Mouse (Mus musculus): ENCODE results near the gene Ostm1.

Gene Ostm1

DNA sequence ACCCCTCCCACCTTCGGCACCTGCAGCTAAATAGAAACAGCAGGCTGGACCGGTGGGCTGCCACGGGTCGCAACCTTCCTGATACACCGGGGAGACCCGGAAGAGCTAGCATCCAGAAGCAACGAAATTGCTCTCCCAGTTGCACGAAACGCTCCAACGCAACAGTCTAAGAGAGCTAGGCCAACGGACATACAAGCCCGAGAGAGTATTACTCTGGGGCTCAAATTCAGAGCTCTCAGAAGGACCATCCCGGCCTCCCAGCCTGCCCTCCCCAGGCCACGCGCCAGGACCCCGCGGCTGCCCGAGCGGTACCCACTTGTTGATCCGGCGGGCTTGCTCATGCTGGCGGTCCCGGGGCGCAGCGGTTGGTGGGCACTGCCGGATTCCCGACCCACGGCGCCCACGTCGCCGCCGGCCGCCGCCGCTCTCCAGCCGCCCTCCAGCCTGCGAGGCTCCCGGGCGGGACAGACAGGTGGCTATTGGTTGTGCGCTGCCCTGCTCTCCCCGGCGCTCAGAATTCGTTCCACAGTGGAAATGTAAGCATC, 984 bp upstream of the Ostm1 start:
- no peak for DNase-seq (ENCODE audit: low spot score)

- no peak for DNase-seq (ENCODE audit: low spot score)
Observed at GRCm38 (mm10) chr10:42583902-42584435, 347 bp downstream of the Ostm1 start.

- no peak for DNase-seq (ENCODE audit: low spot score)
Observed at GRCm38 (mm10) chr10:42584436-42584983, 888 bp downstream of the Ostm1 start.

GRCm38 (mm10) chr10:42585156-42585555, 1.5 kb downstream of the Ostm1 start:
- DNase-seq (ENCODE audit: low spot score): no peak

- no peak for DNase-seq (ENCODE audit: low spot score)
Observed at GRCm38 (mm10) chr10:42585596-42586305, 2.1 kb downstream of the Ostm1 start.

DNA sequence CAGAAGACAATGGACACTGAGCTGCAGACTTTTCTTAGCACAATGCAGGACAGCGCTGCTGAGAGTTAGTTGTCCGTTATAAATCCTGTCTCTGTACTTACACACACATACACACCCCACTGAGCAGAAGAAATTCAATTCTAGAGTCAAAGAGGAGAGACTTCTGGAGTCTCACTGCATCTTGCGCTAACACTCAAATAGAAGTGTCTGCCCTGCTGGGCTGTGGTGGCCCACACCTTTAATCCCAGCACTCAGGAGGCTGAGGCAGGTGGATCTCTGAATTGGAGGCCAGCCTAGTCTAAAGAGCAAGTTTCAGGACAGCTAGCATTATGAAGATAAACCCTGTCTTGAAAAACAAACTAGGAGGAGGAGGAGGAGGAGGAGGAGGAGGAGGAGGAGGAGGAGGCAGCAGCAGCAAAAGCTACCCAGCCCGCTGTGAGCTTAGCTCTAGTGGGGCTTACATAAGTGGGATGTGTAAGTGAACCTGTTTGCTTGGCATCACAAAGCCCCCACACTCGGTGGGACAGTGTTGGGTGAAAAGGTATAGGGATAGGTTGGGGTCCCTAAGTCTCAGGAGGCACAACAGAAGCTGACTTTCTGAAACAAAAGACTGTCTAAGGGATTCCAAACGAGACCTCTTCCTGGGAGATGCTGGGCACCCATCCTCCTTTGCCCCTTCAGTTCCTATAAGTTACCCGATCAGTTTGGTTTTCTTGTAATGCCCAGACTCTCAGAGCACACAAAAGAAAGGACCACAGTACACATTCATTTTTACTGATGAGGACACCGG, 4.5 kb downstream of the Ostm1 start:
- no peak for DNase-seq (ENCODE audit: low spot score)

GRCm38 (mm10) chr10:42589505-42589904, 5.9 kb downstream of the Ostm1 start:
- DNase-seq (ENCODE audit: low spot score): no peak

DNA sequence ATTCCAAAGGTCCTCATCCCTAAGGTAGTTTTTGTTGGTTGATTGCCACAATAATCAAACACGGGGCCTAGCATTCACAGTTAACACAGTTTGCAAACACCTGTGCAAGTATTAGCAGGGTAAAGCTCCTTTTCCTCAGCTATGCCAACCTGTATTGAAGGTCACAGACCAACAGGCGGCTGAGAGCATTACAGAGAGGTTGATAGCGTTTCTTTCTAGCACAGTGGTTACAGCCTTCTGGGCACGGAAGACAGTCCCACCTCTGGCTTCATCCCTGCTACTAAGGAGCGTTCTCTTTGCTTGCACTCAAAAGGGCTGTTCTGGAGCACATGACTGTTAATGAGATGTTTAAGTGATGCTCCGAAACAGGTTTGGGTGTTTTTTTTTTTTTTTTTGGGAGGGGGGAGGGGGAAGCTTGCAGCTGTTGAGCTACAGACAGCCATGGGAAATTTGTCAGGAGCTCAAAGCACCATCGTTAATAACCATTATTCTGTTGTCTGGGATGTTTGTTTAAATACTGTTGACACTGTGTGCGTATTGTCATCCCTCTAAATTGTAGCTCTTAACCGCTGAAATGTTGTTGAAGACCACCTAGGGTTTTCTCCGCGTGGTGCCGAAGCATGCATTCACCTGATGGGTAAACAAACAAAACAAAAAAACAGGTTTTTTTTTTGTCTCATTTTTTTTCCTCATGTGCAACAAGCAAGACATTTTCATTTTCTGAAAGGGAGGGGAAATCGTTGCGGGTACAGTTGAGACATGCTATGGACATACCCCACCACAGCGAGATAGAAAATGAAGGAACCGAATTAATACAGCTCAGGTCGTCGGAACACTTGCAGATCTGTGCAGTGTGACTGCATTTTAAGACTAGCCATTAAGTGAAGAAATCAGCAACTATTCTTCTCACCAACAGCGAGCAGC, 6.9 kb downstream of the Ostm1 start:
- no peak for DNase-seq (ENCODE audit: low spot score)

GRCm38 (mm10) chr10:42591185-42591992, 7.8 kb downstream of the Ostm1 start:
- DNase-seq (ENCODE audit: low spot score): no peak

DNA sequence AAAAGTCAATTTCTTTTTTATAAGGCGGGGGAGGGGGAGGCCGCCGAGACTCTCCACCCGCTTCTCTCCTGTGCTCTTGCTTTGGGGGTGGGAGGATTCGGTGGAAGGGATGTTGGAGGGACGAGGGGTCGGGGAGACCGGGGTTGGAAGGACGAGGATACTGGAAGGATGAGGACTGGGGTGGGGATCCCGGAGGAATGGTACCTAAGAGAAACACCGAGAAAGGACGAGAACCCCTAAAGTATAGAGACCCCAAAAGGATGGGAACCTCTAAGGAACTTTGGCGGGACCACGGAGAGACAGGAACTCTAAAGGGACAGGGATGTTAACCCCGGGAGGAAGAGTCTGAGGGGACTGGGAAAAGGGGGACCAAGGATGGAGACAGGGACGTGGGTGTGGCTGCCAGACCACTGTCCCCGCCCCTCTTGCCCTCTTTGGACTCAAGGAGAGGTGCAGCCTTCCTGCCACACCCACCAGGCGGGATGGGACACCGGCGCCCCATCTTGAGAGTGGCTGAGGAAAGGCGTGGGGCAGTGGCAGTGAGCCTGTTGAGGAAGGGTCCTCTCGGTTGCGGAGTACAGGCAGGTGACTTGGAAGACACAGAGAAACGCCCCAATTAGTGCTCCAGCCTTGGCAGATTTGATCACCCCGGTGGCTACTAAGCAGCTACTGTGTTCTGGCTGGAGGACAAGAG, 8.5 kb downstream of the Ostm1 start:
- no peak for DNase-seq (ENCODE audit: low spot score)

DNA sequence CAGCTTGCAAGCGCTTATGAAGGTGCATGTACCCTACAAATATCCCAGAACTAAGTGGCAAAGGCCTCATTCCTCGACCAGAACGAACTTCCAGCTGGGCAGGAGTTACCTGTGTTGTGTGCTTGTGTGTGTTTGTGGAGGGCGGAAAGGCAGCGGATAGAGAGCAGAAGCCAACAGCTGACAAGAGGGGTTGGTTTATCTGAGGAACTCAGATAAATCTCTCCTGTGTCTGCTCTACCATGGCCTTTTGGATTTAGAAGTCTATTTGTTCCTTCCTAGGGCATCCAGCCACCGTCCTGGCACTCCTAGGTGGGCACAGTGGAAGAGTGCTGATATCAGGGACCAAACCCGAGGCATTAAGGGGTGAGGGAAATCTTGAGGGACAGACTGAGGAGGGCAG, 9.6 kb downstream of the Ostm1 start:
- DNase-seq (ENCODE audit: low spot score): no peak

- DNase-seq (ENCODE audit: low spot score): no peak
Observed at GRCm38 (mm10) chr10:42598615-42599014, 15.0 kb downstream of the Ostm1 start.

GRCm38 (mm10) chr10:42601556-42601955, 17.9 kb downstream of the Ostm1 start:
- no peak for DNase-seq (ENCODE audit: low spot score)

DNA sequence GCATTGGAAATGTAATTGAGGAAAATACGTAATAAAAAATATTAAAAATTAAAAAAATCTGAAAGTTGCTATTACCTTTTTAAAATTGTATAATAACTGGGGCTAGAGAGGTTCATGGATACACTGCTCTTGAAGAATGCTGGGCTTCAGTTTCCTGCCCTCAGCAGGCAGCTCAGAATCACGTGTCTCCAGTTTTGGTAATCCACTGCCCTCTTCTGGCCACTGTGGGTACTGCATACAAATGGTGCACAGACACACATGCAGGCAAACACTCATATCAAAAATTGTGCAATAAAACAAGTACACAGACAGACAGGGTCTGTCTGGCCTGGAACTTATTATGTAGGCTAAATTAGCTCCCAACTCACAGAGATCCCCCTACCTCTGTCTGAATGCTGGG, 21.3 kb downstream of the Ostm1 start:
- peak; percentile 26 for DNase-seq (ENCODE audit: low spot score)

DNA sequence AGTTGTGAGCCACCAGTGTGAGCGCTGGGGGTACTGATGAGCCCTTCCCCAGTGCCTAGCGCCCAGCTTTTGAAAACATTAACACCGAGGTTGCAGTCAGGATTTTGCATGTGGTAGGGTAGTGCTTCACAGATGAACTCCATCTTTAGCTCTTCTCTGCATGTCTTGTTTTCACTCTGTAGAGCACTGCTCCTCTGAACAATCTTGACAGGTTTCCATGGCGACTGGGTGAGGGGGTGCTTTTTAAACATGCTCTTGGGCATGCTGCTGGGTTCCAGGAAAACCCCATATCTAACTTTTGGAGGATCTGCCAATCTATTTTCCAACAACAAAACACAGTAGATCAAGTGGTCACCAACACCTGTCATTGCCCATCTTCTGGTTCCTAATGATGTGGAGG, 23.1 kb downstream of the Ostm1 start:
- DNase-seq (ENCODE audit: low spot score): no peak

GRCm38 (mm10) chr10:42613075-42613474, 29.5 kb downstream of the Ostm1 start:
- DNase-seq (ENCODE audit: low spot score): no peak

DNA sequence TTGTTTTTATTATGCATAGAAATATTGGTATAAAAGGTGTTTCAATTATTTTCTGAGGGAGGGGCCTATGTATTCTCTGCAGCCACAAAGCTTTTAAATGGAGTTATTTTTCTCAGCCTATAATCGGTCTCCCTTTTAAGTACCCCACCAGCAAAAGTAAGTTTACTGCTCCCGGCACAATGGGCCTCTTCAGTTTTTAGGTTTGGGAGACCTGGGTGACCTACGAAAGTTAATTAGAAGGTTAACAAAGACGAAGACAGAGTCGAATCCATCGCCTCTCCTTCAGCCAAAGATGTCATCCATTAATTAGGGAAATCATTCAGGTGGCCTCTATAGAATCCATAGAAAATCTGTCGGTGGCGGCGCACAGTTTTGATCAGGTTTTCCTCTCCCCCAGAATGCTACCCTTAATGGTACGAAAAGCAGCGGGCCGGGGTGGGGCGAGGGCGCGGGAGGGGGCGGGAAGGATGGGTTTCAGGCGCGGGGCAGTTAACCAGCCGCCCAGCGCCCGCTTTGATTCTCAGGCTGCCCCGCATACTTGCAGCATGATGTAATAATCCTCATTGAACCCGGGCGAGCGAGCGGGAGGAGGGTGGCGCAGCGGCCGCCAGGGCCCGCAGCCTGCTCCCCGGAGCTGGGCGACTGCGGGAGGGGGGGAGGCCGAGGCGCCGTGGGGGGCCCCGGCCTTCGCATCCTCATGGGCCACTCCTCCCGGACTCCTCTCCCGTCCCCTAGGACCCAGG, 30.2 kb downstream of the Ostm1 start:
- peak; percentile 70 for DNase-seq (ENCODE audit: low spot score)

DNA sequence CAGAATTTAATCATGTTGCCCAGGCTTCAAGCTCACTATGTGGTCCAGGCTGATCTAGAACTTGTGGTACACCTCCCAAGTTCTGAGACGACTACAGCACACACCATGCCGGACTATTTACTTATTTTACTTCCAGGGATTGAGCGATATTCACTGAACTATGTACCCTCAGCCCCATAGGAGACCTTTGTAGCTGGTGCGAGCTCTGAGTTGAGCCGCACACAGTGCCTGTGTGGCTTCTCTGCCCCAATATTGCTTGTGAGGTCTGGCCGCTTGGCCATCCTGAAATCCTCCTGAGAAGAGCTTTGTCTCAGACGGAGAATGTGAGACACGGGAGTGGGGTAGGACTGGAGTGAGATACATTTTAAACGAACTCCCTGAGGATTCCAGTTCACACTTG, 31.1 kb downstream of the Ostm1 start:
- no peak for DNase-seq (ENCODE audit: low spot score)

DNA sequence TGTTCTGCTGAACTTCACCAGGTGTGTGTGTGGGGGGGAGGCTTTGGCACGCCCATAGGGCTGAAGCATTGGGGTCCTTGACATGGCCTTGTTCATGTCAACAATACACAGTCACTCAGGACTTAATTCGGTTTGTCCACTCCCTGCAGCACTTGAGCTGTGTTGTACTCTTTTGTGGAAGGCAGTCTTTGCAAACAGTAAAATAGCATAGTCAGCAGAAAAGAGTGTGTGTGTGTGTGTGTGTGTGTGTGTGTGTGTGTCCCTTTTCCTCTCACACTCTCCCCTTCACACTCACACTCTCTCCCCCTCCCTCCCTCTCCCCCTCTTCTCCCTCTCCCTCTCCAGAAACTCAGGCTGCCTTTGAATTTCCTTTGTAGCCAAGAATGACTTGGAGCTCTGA, 34.7 kb downstream of the Ostm1 start:
- no peak for DNase-seq (ENCODE audit: low spot score)

All from MN1 (cell line).